Mouse (Mus musculus) neural tube, embryonic 14.5 days (tissue): ENCODE measurements around the gene Gm11020. TPM values are rescaled to one million over a fixed set of nuclear protein-coding genes. Genes with fewer than 3 reads are reported as not detected.
"Not testable (repeated sequence)": the region's sequence is repeated elsewhere in the genome, so short reads cannot be mapped to it uniquely, and the experiment has no call there.

Source experiments
- ATAC-seq: fragments of 200-750 bp; cut with Nextera tagmentation; 2 replicates; pipeline ENCODE4 v1.8.0; 2017; ENCODE audit warnings: low read depth, mild to moderate bottlenecking, moderate TSS enrichment, moderate library complexity
- H3K27ac ChIP-seq: fragments of 300-500 bp; sonication (generic); 2 replicates; pipeline ENCODE4 v1.5.1; 2014; ENCODE audit warnings: low read depth, mild to moderate bottlenecking, control low read depth, low read length, moderate library complexity, mixed read lengths
- H3K27me3 ChIP-seq: fragments of 300-500 bp; sonication (generic); 2 replicates; pipeline ENCODE4 v1.6.1; 2014; ENCODE audit warnings: low read length; ENCODE audit not compliant: control insufficient read depth, insufficient read depth
- H3K36me3 ChIP-seq: fragments of 300-500 bp; sonication (generic); 2 replicates; pipeline ENCODE4 v1.6.1; 2014; ENCODE audit warnings: low read length, mixed read lengths; ENCODE audit not compliant: control insufficient read depth, insufficient read depth
- H3K4me1 ChIP-seq: fragments of 300-500 bp; sonication (generic); 2 replicates; pipeline ENCODE4 v1.6.1; 2014; ENCODE audit warnings: low read length; ENCODE audit not compliant: control insufficient read depth, insufficient read depth
- H3K4me2 ChIP-seq: fragments of 300-500 bp; sonication (generic); 2 replicates; pipeline ENCODE4 v1.6.1; 2014; ENCODE audit warnings: mild to moderate bottlenecking, low read depth, low read length, control low read depth
- H3K4me3 ChIP-seq: fragments of 300-500 bp; sonication (generic); 2 replicates; pipeline ENCODE4 v1.5.1; 2014; ENCODE audit warnings: low read depth, low read length, control low read depth, mixed read lengths
- H3K9ac ChIP-seq: fragments of 300-500 bp; sonication (generic); replicated peaks from 2 replicates; pipeline ENCODE4 v1.6.1; 2014; ENCODE audit warnings: low read depth, mild to moderate bottlenecking, control low read depth, low read length, mixed read lengths
- H3K9me3 ChIP-seq: fragments of 300-500 bp; sonication (generic); 2 replicates; pipeline ENCODE4 v1.6.1; 2016; ENCODE audit warnings: low read length; ENCODE audit not compliant: control insufficient read depth
- WGBS: fragments of 180-500 bp; shearing (Covaris S2); extraction: QIAGEN DNeasy Blood & Tissue Kit; methylation state at CpG from one replicate; pipeline ENCODE4 v1.1.7; 2014; 5-methylcytosine and 5-hydroxymethylcytosine counted together
- polyA plus RNA-seq: library from polyadenylated mRNA; unstranded; fragments of >200 nt; fragmentation: Nextera tagmentation; extraction: Ambion mirVana; gene quantifications from 2 replicates; pipeline ENCODE4 v1.2.1, GENCODE M21; 2014

Gene Gm11020
- not detected in 2 replicates for polyA plus RNA-seq

DNA sequence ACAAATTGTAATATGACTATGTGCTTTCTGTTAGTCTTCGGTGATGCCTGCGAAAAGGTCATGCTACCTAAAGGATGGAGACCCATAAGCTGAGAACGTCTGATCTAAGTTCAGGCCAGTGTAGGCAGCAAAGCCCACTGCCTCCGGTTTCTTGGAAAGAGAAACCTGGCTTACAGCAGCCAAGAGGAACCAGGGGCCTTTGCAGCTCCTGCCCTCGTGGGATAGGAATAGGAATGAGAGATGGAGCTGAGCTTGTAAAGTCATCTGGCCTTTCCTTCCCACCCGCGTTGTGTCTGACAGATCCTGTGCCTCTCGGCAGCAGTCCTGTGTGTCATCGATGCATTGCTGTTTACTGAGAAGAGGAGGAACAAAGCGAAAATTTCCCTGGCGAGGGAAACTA, at the start of gene Gm11020:
Gene Gm11020 (plus strand): TSS at position 301 of the 400 bp plus-strand sequence.
- H3K27me3 ChIP-seq, H3K36me3 ChIP-seq, H3K9me3 ChIP-seq, ATAC-seq, H3K27ac ChIP-seq, H3K4me2 ChIP-seq, H3K9ac ChIP-seq, H3K4me3 ChIP-seq, H3K4me1 ChIP-seq: not testable (repeated sequence)
- 87% methylated on average over 9 of the region's 11 CpGs for WGBS

DNA sequence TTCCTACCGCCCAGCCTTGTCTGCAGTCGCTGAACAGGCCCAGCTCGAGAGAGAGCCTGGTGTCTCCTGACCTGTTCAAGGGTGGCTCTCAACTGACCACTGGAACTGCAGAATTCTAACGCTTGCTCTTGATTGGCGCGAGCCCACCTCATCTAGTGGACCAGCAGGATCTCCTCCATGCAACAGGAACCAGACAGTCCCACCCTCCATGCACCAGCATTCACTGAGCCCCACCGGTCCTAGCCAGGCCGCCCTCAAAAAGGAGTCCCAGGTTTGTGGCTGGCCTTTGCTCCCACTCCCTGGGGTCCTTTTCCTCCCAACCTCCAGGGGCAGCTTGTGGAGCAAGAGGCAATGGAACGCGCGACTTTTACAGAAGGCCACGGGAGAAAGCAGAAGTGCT, 28.3 kb upstream of the Gm11020 start, which contains the start of gene Cmtm2a:
Gene Cmtm2a (minus strand): TSS at position 101 of the 400 bp plus-strand sequence.
- not testable (repeated sequence) for H3K27ac ChIP-seq, H3K4me3 ChIP-seq, H3K9ac ChIP-seq, H3K27me3 ChIP-seq, H3K4me2 ChIP-seq, H3K4me1 ChIP-seq, ATAC-seq, H3K9me3 ChIP-seq, H3K36me3 ChIP-seq
- WGBS, result 87% methylated on average over 12 of the region's 12 CpGs

DNA sequence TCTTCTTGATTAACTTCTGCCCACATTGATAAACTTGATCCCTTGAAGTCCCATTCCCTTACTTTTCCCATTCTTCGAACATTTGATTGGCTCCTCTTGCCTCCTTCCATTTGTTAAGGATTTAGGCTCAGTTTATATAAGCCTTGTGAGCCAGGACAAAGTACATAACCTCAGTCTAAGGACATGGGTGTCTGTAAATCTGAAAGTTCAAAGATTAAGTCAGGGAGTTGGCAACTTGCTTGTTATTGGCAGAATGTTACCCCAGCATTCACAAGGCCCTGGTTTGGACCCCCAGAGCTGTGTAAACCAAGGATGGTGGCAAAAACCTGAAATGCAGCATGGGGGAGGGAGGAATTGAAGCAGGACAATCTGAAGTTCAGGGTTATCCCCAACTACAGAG, 27.0 kb upstream of the Gm11020 start:
- 77% methylated on average over 1 of the region's 1 CpGs for WGBS
- no peaks in the 10 kb centered on the region for H3K36me3 ChIP-seq

DNA sequence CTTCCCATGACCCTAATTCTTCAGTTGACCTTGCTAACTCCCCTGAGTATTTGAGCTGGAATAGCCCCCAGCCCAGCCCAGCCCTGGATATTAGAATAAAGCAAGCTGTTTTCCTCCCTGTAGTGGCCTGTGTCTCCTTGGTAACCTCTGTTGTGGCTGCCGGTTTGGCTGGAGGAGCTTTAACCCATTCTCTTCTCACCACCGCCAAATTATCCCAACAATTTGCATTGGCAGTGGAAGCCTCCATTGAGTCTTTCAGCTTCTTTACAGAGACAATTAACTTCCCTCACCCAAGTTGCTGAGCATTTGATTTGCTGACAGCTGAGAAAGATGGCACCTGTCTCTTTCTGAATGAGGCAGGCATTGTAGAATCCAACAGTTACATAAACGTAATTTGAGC, 19.8 kb upstream of the Gm11020 start:
- not testable (repeated sequence) for H3K27ac ChIP-seq, H3K4me3 ChIP-seq, H3K4me1 ChIP-seq, H3K4me2 ChIP-seq, H3K9me3 ChIP-seq, H3K36me3 ChIP-seq, H3K9ac ChIP-seq, H3K27me3 ChIP-seq
- peak; percentile 75; the same call in 1 of the 2 replicates for ATAC-seq
- WGBS, result 10% methylated on average over 3 of the region's 3 CpGs

More for the DNA sequence above, 27.0 kb upstream of the Gm11020 start:
- H3K9me3 ChIP-seq, result no peaks in the 10 kb centered on the region
- H3K4me2 ChIP-seq, result no peak overlapping the region
- H3K4me1 ChIP-seq, result no peaks in the 10 kb centered on the region
- no peak overlapping the region for H3K27ac ChIP-seq
- ATAC-seq, result no peak
- H3K9ac ChIP-seq, result no peak overlapping the region
- no peaks in the 10 kb centered on the region for H3K27me3 ChIP-seq
- no peak overlapping the region for H3K4me3 ChIP-seq

DNA sequence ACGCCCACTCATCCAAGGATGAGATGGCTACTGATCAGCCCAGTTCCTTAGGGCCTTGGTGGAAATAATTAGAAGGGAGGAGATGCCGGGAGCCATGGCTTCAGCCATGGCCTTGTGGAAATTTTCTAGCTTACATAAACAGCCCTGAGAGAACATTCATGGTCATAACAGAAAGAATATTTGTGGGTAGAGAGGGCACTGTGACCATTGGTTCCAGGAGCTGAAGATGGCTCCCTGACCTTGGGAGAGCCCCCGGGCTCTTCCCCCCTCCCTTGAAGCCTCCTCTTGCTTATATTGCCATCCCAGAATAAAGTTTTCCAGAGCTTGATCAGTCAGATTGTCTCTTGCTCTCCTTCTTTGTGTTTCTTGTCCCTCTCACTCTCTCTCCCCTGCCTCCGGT, 18.8 kb upstream of the Gm11020 start:
- H3K4me3 ChIP-seq, H3K27me3 ChIP-seq, H3K36me3 ChIP-seq, ATAC-seq, H3K9me3 ChIP-seq, H3K4me1 ChIP-seq, H3K4me2 ChIP-seq, H3K9ac ChIP-seq, H3K27ac ChIP-seq: not testable (repeated sequence)
- WGBS, result 95% methylated on average over 4 of the region's 4 CpGs

DNA sequence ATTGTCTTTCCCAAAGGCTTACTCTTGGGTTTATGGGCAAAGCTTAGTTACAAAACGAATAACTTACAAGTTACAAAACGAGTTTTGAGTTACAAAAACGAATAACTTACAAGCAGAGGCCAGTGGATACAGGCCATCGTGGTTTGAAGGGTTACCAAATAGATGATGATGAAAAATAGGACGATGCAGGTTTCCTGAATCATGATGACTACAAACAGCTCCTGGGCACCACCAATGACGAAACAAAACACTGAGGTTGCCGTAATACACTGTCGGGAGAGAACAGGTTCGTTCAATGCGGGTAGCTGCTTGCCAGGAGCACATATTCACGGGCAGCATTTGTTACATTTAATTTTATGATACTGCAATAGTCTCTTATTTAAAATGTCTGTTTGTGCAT, 16.4 kb upstream of the Gm11020 start:
- WGBS, result 91% methylated on average over 11 of the region's 11 CpGs

DNA sequence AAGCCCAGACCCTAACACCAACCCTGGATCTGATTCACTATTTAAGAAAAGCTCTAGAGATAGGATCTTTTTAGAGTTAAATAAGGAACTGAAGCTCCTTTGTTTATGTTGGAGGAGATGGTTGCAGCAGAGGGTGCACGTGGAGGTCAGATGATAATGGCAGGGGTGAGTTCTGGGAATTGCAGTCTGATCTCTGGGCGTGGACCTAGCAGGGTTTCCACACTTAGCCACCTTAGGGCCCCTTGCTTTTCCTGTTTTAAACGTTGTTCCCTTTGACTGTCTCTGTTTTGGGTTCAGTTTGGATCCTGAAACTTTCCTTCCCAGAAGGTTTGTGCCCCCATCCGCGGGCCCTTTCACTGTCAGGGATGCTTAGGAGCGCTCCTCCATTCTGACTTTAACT, 13.0 kb upstream of the Gm11020 start:
- not testable (repeated sequence) for H3K36me3 ChIP-seq, H3K9ac ChIP-seq, ATAC-seq, H3K9me3 ChIP-seq, H3K4me3 ChIP-seq, H3K4me1 ChIP-seq, H3K27me3 ChIP-seq, H3K27ac ChIP-seq, H3K4me2 ChIP-seq
- 40% methylated on average over 6 of the region's 6 CpGs for WGBS

More for the DNA sequence above, 16.4 kb upstream of the Gm11020 start:
- H3K9me3 ChIP-seq, result no peaks in the 10 kb centered on the region
- no peak overlapping the region for H3K4me3 ChIP-seq
- H3K9ac ChIP-seq, result no peak overlapping the region
- no peaks in the 10 kb centered on the region for H3K27me3 ChIP-seq
- no peak overlapping the region for H3K4me2 ChIP-seq
- no peaks in the 10 kb centered on the region for H3K36me3 ChIP-seq
- no peak overlapping the region for H3K27ac ChIP-seq
- no peak for ATAC-seq
- H3K4me1 ChIP-seq, result no peaks in the 10 kb centered on the region

DNA sequence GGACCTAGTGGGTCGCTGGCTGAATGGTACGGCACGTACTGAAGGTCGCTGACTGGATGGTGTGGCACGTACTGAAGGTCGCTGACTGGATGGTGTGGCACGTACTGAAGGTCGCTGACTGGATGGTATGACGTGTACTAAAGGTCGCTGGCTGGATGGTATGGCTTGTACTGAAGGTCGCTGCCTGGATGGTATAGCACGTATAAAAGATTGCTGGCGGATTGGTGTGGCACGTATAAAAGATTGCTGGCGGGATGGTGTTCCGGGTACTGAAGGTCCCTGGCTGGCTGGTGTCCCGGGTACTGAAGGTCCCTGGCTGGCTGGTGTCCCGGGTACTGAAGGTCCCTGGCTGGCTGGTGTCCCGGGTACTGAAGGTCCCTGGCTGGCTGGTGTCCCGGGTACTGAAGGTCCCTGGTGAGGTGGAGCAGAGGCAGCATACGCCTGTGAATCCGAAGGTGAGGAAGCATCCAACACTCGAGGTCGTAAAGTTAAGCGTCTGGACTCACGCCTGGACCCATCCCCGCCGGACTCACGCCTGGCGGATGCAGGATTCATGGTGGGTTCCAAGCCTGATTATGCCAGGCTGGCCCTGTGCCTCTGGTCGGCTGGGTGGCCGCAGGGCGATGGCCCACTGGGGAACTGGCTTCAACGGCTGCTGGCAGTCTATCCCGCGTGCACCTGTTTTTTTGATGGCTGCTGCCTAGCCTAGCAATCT, 11.8 kb upstream of the Gm11020 start, which contains the start of the genes Gm45711 and Cmtm1:
Gene Gm45711 (minus strand): TSS at position 641 of the 715 bp plus-strand sequence.
Gene Cmtm1 (minus strand): TSS at position 705 of the 715 bp plus-strand sequence.
- not testable (repeated sequence) for H3K27ac ChIP-seq, H3K9ac ChIP-seq, H3K27me3 ChIP-seq, H3K4me2 ChIP-seq, ATAC-seq, H3K4me1 ChIP-seq, H3K36me3 ChIP-seq, H3K9me3 ChIP-seq, H3K4me3 ChIP-seq
- 92% methylated on average over 36 of the region's 36 CpGs for WGBS

DNA sequence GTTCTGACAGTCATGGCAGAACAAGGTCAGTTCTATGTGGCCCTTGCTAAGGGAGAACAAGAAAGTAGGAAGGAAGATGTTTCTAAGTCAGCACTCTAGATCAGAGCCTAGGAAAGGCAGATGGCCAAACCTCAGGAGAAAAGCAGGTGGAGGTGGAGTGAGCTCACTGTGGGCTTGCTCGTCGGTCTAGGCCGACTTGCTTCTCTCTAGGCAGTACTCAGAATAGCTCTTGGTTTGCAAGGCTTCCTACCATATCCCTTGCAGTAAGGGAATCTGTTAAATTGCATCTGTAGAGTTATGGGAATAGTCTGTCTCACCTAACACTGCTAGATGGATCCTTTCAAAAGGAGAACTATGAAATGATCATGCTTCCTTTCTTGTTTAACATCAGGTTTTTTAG, 9.3 kb upstream of the Gm11020 start:
- ATAC-seq, H3K4me1 ChIP-seq, H3K27ac ChIP-seq, H3K4me2 ChIP-seq, H3K4me3 ChIP-seq, H3K9ac ChIP-seq, H3K9me3 ChIP-seq, H3K36me3 ChIP-seq, H3K27me3 ChIP-seq: not testable (repeated sequence)
- 88% methylated on average over 3 of the region's 3 CpGs for WGBS
